Mouse (Mus musculus) T-helper 17 cell (primary cell): ENCODE measurements around the gene Wnt11.

ENCODE experiments used
- in situ Hi-C, 2 experiments: fragments of 300-600 bp; cut with MboI, MseI; formaldehyde crosslinking; loops; 1 replicate in 1 of 2; 2 replicates in 1 of 2; pipeline ENCODE4 v1.15.1; 2025; ENCODE audit warnings: high pct_unique_total_duplicates in 2 of 2

Gene Wnt11

DNA sequence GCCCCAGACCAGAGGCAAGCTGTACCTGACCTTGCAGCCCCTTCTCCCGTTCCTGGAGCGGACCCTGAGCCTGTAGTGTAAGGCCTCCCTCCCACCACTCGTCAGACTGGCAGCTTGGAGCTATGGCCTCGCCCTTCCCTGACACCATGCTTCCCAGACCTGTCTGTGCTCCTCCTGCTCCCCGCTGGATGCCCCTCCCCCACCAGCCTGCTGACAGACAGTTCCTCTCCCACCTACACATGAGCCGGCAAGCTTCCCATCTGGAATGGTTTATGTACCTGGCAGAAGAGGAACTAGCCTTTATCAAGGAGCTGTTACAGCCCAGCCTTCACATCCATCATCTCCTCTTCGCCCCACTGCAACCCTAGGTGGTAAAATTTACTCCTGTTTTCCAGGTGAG lies 6.0 kb upstream of the Wnt11 start:
- in situ Hi-C loops = no loop called here

DNA sequence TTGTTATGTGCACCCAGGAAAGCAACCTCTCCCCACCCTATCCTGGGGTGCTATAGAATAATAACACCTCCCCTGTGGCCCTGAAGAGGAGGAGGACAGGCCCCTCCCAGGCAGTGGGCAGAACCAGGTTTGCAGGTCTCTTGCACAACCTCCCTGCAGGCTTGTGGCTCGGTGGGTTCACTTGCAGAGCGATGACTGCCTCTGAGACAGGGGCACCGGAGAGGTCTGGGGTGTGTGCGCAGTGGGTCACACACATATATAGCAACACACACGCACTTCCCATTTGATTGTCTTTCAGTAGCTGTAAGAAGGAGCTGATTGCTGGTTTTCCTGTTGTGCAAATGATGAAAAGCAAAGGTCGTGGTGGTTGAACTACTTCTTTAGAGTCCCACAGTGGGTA lies 3.6 kb upstream of the Wnt11 start:
- in situ Hi-C loops = no loop called here

DNA sequence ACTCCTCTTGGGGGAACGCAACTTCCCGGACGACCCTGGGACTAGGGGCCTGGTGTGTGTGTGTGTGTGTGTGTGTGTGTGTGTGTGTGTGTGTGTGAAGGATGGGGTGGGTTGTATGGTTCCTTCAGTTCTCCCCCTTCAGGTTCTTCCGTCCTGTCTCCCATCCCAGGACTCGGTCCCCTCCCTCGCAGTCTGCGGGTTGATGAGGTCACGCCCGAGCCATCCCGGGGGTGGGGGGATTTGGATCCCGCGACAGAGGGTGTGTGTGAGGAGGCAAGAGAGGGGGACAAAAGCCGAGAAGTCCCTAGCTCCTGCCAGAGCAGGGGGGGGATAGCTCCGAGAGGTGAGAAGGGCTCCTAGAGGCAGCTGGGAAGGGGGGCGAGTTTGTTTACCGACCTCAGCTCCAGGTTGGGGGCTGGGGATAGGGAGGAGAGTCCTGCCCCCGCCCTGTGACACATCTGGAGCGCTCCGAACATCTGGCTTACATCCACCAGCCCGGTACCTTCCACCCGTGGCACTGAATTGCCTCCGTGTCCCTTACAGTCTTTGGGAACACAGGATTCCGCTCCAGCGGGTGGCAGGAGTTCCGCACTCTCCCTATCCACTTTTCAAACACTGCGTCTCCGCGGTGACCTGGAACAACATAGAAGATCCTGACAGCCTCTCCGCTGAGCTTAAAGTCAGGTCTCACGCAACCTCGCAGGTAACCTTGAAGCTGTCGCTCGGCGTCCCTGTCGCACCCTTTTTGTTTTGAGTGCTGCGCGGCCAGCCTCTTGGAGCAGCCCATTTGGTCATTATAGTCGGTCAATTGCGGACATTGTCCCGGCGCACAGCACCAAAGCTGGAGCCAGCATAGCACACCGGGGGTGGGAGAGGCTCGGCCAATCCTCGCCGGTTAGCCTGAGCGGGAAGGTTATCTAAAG lies 868 bp downstream of the Wnt11 start:
- in situ Hi-C loops = loop anchor here (5.0 kb wide), 2 partner anchors 58 to 93 kb away; no protein-coding TSS in a partner anchor

DNA sequence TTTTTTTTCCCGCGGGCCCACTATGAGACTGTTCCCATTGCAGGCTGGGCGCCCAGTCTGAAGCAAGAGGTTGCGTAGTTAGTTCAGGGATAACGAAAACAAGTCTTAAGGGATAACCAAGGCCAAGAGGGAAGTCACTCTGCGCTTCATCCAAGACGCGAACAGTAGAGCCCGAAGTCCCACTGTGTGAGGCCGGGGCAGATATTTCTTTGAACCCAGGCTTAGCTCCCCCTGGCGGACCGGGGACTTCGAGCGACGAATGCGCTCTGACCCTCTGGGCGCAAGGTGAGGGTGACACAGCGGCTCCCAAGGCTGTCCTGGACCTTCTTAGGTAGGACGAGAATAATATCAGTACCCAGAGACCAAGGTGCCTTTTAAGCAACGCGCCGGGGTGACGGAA lies 1.7 kb downstream of the Wnt11 start:
- in situ Hi-C loops = loop anchor here (5.0 kb wide), 2 partner anchors 59 to 94 kb away; no protein-coding TSS in a partner anchor

DNA sequence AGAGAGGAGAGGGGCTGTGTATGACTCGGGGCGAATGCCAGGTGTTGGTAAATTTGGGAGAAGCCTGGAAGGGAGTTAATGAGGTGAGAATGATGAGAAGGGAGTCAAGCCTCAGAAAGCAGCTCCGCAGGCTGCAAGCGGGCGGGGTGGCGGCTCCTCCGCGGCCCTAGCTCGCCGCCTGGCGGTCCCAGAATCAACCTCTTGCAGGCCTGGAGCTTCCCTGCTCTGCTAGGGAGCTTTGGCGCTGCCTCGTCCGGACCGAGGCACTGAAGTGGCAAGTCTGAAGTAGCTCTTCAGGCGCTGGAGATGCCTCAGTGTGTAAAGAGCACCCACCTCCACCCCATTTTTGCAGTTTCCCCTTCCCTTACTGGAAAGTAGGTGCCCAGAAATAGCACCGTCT lies 3.0 kb downstream of the Wnt11 start:
- in situ Hi-C loops = loop anchor here (5.0 kb wide), 2 partner anchors 61 to 96 kb away; no protein-coding TSS in a partner anchor

DNA sequence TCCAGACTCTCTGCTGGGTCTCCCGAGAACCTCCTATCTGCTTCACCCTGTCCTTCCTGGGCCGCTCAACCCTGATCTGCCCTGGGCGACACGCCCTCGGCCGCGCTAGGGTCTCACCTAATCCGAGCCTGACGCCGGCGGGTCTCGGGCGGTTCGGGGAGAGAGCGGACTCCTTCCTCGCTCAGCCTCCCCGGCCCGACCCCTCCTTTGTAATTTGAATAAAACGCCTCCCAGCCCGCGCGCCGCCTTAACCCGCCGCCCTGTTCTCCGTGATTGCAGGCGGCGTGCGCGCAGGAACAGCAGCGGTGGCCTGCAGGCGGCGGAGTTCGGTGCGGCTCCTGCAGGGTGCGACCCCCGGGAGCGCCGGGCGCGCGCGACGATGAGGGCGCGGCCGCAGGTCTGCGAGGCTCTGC lies 3.8 kb downstream of the Wnt11 start:
- in situ Hi-C loops = loop anchor here (5.0 kb wide), 2 partner anchors 61 to 96 kb away; no protein-coding TSS in a partner anchor

DNA sequence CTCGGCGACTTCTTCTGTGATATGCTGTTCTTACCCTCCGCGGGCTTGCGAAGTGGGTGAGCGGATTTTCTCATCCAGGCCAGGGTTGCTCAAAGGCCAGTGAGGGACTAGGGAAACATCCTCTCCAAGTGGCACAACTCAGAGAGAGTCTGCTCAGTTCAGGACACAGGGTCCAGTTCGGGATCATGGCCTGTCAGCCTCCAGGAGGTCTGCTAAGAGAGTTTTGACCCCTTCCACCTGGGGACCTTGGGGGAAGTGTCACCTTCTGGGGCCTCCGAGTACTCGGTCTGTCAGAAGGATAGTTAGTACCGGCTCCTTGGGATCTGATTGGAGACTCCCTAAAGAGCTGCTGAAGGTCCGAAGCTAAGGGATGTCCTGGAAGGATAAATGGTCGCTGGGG lies 4.4 kb downstream of the Wnt11 start:
- in situ Hi-C loops = loop anchor here (5.0 kb wide), 2 partner anchors 62 to 97 kb away; no protein-coding TSS in a partner anchor

DNA sequence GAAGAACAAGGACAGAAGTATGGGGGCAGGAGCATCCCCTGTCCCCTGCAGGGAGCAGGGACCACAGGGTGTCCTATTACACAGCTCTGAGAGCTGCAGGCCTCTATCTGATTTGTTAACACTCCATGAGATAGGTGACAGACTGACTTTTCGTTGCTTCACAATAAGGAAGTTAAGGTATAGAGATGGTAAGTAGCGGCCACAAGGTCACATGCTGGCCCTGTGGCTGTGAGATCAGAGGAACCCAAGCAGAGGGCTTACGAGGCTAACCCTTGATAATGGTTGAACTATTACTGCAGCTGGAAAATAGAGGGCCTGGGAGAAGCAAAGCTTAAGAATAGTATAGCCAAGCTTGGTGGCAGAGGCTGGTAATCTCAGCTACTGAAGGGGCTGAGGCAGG lies 5.9 kb downstream of the Wnt11 start:
- in situ Hi-C loops = no loop called here

DNA sequence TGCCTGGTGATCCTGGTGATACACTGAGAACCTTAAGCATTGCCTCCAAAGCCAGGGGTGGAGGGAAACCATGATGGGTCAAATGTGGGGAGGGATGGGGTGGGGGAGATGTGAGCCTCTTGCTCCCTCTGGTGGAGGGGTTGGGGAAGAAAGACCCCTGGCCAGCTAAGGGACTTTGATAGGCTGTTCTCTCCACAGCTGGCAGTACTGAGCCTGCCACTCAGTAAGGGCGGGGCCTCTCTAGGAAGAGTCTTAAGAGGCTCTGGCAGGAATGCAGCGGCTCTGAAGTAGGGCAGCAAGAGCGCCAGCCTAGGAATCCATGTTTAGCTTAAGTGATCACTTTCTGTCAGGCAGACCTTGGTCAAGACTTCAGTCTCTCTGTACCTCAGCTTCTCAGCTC lies 6.9 kb downstream of the Wnt11 start:
- in situ Hi-C loops = no loop called here

DNA sequence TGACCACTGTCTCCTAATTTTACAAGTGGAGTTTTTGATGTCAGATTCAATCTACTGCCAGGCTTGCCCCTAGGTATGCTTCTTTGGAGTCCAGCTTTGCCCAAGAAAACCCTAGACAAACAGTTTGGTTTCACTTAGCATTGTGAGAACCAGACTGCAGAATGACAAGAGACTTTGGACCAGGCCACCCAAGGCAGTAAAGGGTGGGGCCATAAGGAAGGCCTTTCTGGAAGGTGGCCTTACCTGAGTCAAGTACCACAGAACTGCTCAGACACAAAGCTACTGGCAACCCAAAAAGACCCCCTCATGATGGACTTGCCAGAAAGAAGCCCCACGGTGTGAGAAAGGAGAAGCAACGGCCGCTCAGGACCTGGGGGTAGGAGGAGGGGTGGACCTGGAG lies 8.1 kb downstream of the Wnt11 start:
- in situ Hi-C loops = no loop called here

DNA sequence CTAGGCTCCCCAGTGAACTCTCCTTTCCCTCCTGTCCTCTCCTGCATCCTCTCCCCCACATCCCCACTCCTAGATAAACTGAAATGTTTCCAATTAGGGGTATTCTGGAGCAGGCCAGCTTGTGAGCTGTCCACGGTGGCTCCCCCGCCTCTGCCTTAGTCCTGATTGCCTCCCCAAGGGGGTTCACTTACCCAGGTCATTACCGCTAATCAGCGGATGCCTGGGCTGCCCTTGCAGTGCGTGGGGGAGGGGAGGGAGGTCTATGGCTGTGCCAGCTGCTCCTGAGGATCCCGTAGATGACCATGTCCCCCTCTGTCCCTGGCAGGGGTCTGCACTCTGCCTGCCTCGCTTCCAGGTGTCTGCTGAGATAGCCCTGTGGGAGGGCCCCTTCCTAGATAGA lies 8.7 kb downstream of the Wnt11 start:
- in situ Hi-C loops = no loop called here

DNA sequence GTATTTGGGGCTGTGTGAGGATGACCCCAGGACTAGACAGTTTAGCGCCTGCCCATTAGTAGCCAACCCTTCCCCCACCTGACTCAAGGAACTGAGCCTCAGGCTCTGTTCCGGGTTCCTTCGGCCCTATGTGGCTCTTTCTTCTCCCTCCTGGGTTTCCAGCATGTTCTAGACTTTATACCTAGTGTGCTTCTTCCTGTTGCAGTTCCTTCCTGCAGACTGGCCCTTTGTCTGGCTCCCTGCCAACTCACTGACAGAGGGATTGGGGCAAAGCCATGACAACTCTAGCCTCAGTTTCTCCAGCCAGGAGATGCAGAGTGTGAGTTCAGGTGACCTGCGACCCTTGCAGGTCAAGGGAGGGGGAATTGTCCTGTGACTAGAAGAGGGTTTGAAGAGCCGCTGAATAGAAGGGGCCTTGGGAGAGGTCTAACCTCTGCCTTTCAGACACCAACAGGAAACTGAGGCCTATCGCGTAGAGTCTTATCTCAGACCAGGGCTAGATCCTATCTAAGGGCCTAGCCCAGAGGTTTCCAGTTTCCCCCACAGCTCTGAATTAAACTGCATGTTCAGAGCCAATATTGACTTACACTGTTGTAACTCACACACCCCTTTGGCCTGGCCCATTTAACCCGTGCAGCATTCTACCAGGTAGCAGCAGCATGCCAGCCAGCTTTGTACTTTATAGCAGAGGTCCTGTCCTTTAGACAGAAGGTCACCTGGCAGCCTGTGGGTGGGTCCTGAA lies 14.2 kb downstream of the Wnt11 start:
- in situ Hi-C loops = no loop called here

DNA sequence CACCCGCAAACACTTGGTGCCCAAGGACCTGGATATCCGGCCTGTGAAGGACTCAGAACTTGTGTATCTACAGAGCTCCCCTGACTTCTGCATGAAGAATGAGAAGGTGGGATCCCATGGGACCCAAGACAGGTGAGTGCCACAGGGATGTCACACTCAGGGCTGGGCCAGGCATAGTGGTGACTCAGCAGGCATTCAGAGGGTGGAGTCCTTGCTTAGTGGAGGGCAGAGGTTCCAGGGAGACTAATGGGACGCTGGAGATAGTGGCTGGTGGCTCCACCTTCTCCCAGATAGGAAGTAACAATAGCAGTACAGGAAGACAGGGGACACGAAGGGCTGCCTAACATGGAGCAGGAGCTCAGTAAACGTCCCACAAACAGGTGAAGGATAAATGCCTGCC lies 15.5 kb downstream of the Wnt11 start:
- in situ Hi-C loops = no loop called here

DNA sequence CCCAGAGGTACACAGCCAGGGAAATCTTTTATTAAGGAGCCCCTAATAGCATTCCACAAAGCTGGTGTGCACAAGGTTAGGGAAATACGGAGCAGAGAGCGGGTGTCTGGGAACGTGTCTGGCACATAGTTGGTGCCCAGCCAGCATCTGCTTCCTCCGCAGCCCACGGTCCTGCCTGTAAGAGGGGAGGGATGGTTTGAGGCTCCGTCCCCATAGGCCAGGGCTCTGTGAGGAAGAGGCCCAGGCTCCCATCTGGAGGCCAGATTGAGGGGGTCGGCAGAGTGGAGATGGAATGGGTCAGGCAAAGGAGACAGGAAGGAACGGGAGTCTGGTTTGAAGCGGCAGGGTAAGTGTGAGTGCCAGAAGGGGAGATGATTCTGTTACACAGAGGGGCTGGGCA lies 16.3 kb downstream of the Wnt11 start:
- in situ Hi-C loops = no loop called here

DNA sequence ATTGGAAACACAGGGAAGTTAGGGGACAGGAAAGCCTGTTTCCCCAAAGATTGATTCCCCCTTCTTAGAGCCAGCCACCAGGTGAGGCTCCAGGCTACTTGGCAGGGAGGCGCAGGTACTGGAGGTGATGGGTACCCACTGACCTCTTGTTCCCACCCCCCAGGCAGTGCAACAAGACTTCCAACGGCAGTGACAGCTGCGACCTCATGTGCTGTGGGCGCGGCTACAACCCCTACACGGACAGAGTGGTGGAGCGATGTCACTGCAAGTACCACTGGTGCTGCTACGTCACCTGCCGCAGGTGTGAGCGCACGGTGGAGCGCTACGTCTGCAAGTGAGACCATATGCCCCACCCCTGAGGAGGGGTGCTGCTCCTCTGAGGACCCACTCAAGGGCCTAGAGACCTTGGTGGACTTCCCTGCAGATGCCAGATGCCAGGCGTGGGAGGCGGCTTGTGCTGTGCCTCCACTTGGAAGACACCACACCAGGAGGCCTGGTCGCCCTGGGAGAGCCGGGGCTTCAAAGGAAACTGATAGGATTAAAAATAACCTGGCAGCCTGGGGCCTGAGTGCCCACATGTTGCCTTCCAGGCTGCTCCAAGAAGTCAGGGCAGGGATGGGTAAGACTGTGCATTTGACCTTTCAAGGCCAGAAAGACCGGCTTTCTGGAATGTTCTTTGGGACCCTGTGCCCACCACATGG lies 18.2 kb downstream of the Wnt11 start:
- in situ Hi-C loops = no loop called here

DNA sequence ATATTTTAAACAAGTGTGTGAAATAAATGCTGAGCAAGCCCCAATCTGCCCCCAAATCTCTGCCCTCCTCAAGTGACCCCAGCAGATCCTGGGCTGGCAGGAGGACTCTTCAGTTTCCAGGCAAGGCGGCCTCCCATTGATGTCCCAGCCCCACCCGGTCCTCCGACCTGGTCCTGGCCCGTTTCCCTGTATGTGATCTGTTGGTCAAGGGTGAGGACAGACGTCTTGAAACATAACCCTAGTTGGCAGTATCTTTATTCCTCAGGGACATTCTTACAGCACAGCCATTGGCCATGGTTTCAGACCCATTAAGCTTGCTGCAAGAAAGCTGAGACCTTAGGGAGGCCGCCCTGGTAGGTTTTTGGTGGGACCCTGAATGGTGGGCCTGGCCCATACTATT lies 18.9 kb downstream of the Wnt11 start:
- in situ Hi-C loops = no loop called here

DNA sequence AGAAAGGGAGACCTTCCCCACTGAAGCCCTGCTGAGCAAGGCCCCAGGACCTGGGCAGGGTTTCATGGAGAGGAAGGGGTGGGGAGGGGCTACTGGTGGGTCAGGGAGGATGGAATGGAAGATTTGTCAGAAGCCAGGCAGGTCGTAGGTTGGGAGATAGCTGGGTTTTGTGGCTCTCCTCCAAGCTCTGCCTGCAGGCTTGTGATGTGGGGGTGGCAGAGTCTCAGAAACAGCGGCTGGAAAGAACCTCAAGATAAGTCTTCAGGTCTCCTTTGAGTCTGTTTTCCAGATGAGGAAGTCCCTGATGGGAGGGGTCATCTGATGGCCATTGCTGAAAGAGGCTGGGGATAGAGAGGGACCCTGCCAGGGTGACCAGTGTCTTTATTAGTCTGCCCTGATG lies 20.5 kb downstream of the Wnt11 start:
- in situ Hi-C loops = no loop called here

DNA sequence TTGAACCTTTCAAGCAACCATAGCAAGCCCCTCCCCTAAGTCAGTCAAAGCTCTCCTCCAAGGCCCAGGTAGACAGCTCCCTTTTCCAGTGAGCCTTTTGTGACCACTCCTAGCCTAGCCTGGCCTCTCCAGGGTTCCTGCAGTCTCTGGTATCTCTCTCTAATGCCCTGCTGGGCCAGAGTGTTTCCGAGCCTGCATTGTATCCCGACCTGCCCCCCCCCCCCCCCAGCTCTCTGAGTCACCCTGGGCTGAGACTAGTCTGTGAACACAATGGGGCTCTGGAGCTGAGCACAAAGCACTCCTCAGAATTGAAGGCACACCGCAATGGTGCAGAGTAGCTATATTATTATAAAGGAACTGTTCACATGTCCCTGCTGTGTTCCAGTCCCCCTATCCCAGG lies 21.2 kb downstream of the Wnt11 start:
- in situ Hi-C loops = no loop called here

DNA sequence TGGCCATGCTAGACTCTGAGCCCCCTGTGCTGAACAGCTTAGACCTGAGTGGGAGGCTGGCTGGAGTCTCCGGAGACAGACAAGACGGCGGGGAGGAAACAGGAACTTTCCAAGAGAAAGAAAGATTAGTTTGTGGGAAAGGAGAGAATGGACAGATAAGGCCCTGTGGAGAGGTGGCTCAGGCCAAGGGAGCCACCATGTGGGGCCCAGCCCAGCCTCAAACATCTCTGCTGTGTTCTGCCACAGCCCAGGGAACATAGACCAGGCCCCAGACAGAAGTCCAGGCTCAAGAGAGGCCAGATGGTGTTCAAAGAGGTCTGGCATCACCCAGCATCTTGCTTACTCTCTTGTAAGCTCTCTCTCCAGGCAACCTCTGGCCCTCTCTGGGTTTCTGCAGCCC lies 22.2 kb downstream of the Wnt11 start:
- in situ Hi-C loops = no loop called here

DNA sequence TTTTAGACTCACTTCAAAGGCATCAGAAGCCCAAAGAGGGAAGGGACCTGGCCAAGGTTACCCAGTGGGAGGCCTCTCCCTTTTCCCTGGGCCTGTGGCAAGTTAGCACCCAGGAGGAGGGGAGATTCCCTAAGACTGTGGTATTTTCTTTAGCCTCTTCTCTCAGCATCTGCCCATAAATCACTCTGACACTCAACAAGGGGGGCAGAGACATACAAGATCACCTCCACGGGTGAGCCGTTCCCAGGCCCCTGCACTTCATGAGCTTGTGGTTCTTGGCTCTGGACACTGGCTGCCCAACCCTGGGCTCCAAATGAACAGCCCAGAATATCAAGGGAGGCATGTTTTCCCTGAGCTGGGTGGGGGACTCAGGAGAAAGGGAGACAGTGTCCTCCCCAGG lies 26.1 kb downstream of the Wnt11 start:
- in situ Hi-C loops = no loop called here

DNA sequence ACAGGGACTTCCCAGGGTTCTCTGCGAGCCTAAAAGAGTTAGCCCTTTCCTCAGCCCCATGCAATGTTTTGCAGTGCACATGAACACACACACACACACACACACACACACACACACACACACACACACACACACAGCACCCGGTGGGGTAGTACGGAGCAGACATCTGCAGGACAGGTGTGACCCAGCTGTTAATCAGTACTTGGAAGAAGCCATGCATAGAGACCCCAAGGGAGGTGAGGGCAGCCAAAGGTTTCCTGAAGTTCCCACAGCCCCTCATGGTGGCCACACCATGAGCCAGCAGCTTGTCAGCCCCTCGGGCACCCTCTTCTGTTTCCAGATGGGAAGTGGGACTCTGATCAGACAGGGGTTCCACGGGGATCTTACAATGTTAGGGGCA lies 28.1 kb downstream of the Wnt11 start:
- in situ Hi-C loops = no loop called here
